Mouse (Mus musculus) CH12.LX (cell line): ENCODE data around the gene Grsf1.

Experiments
- CHD2 ChIP-seq: IDR thresholded peaks from 2 replicates; pipeline ENCODE4 v1.6.1; 2011; ENCODE audit warnings: low read length, improper control_type of control experiment
- NELFE ChIP-seq: IDR thresholded peaks from 2 replicates; pipeline ENCODE4 v1.6.1; 2011; ENCODE audit warnings: low read depth, low read length, improper control_type of control experiment
- USF1 ChIP-seq: IDR thresholded peaks from 2 replicates; pipeline ENCODE4 v1.6.1; 2014; ENCODE audit warnings: low read depth, mild to moderate bottlenecking, inconsistent platforms, low read length, improper control_type of control experiment

GRCm38 (mm10) chr5:88627545-88627944 lies 48.4 kb downstream of the Grsf1 start:
- no peak for TF ChIP-seq NELFE
- no peak for TF ChIP-seq USF1
- TF ChIP-seq CHD2 = no peak
